ENCODE assay signal across 35 mouse cellular contexts in the genomic region with DNA sequence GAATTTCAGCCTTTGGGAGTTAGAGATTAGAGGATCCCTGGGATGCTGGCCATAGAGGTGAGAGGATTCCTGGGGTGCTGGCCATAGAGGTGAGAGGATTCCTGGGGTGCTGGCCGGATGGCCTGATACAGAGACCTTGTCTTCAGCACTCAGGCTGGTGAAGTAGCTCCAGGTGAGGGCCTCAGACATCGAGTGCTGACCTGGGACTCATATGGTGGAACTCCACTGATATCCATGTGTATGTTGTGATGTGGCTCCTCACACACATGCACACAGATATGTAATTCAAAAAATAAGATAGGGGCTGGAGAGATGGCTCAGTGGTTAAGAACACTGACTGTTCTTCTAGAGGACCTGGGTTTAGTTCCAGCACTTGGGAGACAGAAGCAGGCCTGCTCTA.
"Had no signal": no experiment of that assay in that cellular context is flagged by ENCODE, and none has a peak within 500 bp of the region (broad histone marks: within the 10 kb centered on the region; RNA-seq: fewer than 3 reads in every experiment).

No protein-coding gene starts in this region.

- H3K27ac ChIP-seq: heart, embryonic 10.5 days; heart, embryonic 13.5 days; heart, embryonic 15.5 days; hindbrain, embryonic 10.5 days; hindbrain, embryonic 12.5 days; hindbrain, embryonic 13.5 days; hindbrain, embryonic 14.5 days; hindbrain, embryonic 15.5 days; hindbrain, postnatal 0 days; intestine, embryonic 15.5 days; kidney, embryonic 15.5 days; kidney, postnatal 0 days; layer of hippocampus, adult 2 months had no signal

- ATAC-seq: hindbrain, embryonic 16.5 days; hindbrain, postnatal 0 days; inflammation-experienced regulatory T-cells, adult 6 months; intestine, embryonic 15.5 days; intestine, embryonic 16.5 days; intestine, postnatal 0 days had no signal

- DNase-seq: heart, postnatal 10 days; heart, postnatal 14 days; heart, postnatal 36 days; heart, postnatal 4 days; kidney, adult 11 months; kidney, adult 18-20 months; kidney, adult 2 months; kidney, adult 8-10 months; kidney, adult 9 months; kidney, postnatal 10 days; kidney, postnatal 14 days; kidney, postnatal 25 days; kidney, postnatal 36 days; kidney, postnatal 4 days; layer of hippocampus, adult 9-11 months; layer of hippocampus, postnatal 36 days had no signal

- H3K9ac ChIP-seq: heart, embryonic 12.5 days; heart, embryonic 13.5 days; heart, embryonic 15.5 days; hindbrain, embryonic 12.5 days; hindbrain, embryonic 13.5 days; hindbrain, embryonic 14.5 days; hindbrain, embryonic 15.5 days; intestine, embryonic 15.5 days; kidney, embryonic 15.5 days had no signal

- H3K36me3 ChIP-seq: heart, embryonic 10.5 days; intestine, embryonic 15.5 days had no signal

- H3K9me3 ChIP-seq: heart, embryonic 10.5 days; heart, embryonic 12.5 days; heart, embryonic 13.5 days; heart, embryonic 15.5 days; hindbrain, embryonic 10.5 days; hindbrain, embryonic 12.5 days; hindbrain, embryonic 13.5 days; hindbrain, embryonic 15.5 days; intestine, embryonic 15.5 days; kidney, embryonic 15.5 days had no signal

- H3K4me2 ChIP-seq: heart, embryonic 11.5 days; heart, embryonic 12.5 days; heart, embryonic 13.5 days; heart, embryonic 15.5 days; hindbrain, embryonic 12.5 days; hindbrain, embryonic 13.5 days; hindbrain, embryonic 14.5 days; hindbrain, embryonic 15.5 days; intestine, embryonic 15.5 days; kidney, embryonic 15.5 days had no signal

- H3K4me3 ChIP-seq: heart, embryonic 10.5 days; heart, embryonic 12.5 days; heart, embryonic 13.5 days; heart, embryonic 15.5 days; hindbrain, embryonic 10.5 days; hindbrain, embryonic 12.5 days; hindbrain, embryonic 13.5 days; hindbrain, embryonic 15.5 days; intestine, embryonic 15.5 days; kidney, embryonic 15.5 days; layer of hippocampus, adult 2 months had no signal

- H3K27me3 ChIP-seq: heart, embryonic 12.5 days; heart, embryonic 13.5 days; heart, embryonic 15.5 days; hindbrain, embryonic 12.5 days; hindbrain, embryonic 13.5 days; hindbrain, embryonic 15.5 days; intestine, embryonic 15.5 days; kidney, embryonic 15.5 days had no signal

- H3K4me1 ChIP-seq: intestine, embryonic 15.5 days had no signal
